Mouse (Mus musculus) heart, embryonic 14.5 days (tissue): ENCODE results near the gene Rph3al. TPM values are rescaled to one million over a fixed set of nuclear protein-coding genes. Genes with fewer than 3 reads are reported as not detected.
A peak's percentile ranks its signal among the peaks of the same experiment; 100 is the strongest.

Experiments used
- ATAC-seq: fragments of 200-750 bp; cut with Nextera tagmentation; 2 replicates; pipeline ENCODE4 v1.8.0; 2017; ENCODE audit warnings: low read depth, moderate TSS enrichment; ENCODE audit not compliant: insufficient number of reproducible peaks, insufficient read depth, low FRiP score
- H3K27ac ChIP-seq, 2 experiments: fragments of 200-500 bp in 1 of 2; fragments of 300-500 bp in 1 of 2; sonication (generic) in 1 of 2; replicated peaks in 1 of 2; 2 replicates each; pipeline ENCODE4 v1.5.1; 2012 to 2014; ENCODE audit warnings: low read depth in 2 of 2, low read length in 2 of 2, control low read depth in 1 of 2, mild to moderate bottlenecking in 1 of 2, mixed read lengths in 1 of 2; ENCODE audit not compliant: control insufficient read depth in 1 of 2, insufficient read depth in 1 of 2
- H3K27me3 ChIP-seq: fragments of 300-500 bp; sonication (generic); 2 replicates; pipeline ENCODE4 v1.6.1; 2014; ENCODE audit warnings: mild to moderate bottlenecking, low read length, control low read depth; ENCODE audit not compliant: control insufficient read depth, insufficient read depth
- H3K36me3 ChIP-seq: fragments of 300-500 bp; sonication (generic); 2 replicates; pipeline ENCODE4 v1.6.1; 2014; ENCODE audit warnings: mild to moderate bottlenecking, control low read depth, low read length, mixed read lengths; ENCODE audit not compliant: control insufficient read depth, insufficient read depth
- H3K4me1 ChIP-seq, 2 experiments: fragments of 200-500 bp in 1 of 2; fragments of 300-500 bp in 1 of 2; sonication (generic) in 1 of 2; 2 replicates each; pipeline ENCODE4 v1.6.1; 2012 to 2014; ENCODE audit warnings: low read length in 2 of 2, control low read depth in 1 of 2, mixed read lengths in 1 of 2; ENCODE audit not compliant: control insufficient read depth in 2 of 2, insufficient read depth in 2 of 2
- H3K4me2 ChIP-seq: fragments of 300-500 bp; sonication (generic); 2 replicates; pipeline ENCODE4 v1.6.1; 2014; ENCODE audit warnings: mild to moderate bottlenecking, low read length
- H3K4me3 ChIP-seq, 2 experiments: fragments of 200-500 bp in 1 of 2; fragments of 300-500 bp in 1 of 2; sonication (generic) in 1 of 2; 2 replicates each; pipeline ENCODE4 v1.5.1; 2012 to 2014; ENCODE audit warnings: low read length in 2 of 2, mild to moderate bottlenecking in 2 of 2, control low read depth in 1 of 2, low read depth in 1 of 2, moderate library complexity in 1 of 2; ENCODE audit not compliant: control insufficient read depth in 1 of 2, insufficient read depth in 1 of 2
- H3K9ac ChIP-seq: fragments of 300-500 bp; sonication (generic); 2 replicates; pipeline ENCODE4 v1.6.1; 2014; ENCODE audit warnings: mild to moderate bottlenecking, low read length
- H3K9me3 ChIP-seq: fragments of 300-500 bp; sonication (generic); 2 replicates; pipeline ENCODE4 v1.6.1; 2016; ENCODE audit warnings: low read length, control low read depth; ENCODE audit not compliant: control insufficient read depth
- WGBS: fragments of 180-500 bp; shearing (Covaris S2); extraction: QIAGEN DNeasy Blood & Tissue Kit; methylation state at CpG from one replicate; pipeline ENCODE4 v1.1.7; 2014; 5-methylcytosine and 5-hydroxymethylcytosine counted together
- polyA plus RNA-seq: library from polyadenylated mRNA; unstranded; fragments of >200 nt; fragmentation: Nextera tagmentation; extraction: Ambion mirVana; gene quantifications from 2 replicates; pipeline ENCODE4 v1.2.1, GENCODE M21; 2014

Gene Rph3al
- polyA plus RNA-seq, 1 experiment from 2014 or later: 7.3 TPM

DNA sequence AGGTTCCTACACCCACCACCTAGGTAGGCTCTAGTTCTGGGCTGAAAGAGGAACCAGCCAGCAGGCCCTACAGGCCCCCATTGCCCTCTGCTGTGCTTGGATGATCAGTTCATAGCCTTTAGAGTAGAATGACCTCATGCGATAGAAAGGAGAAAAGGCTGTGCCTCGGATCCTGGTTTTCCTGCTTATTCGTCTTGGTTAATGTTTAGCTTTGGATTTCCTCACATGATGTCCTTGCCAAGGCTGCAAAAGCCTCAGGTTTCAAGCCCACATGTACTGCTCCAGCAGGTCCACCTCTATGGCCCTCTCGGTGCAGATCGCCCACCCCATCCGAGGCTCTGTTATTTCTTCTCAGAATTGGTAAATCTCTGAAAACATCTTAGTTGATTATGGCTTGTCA, 33.2 kb downstream of the Rph3al start:
- H3K9me3 ChIP-seq: 0 out of 2 replicates have a peak, but pooled peaks cover 2% of the 10 kb centered on the region
- WGBS: 75% methylated on average over 6 of the region's 6 CpGs
- H3K27me3 ChIP-seq: no peaks in the 10 kb centered on the region
- H3K36me3 ChIP-seq: 0 out of 2 replicates have a peak, but pooled peaks cover 5% of the 10 kb centered on the region
- no peak overlapping the region for H3K4me3 ChIP-seq
- no peak overlapping the region for H3K9ac ChIP-seq
- H3K27ac ChIP-seq: no peak overlapping the region
- H3K4me2 ChIP-seq: no peak overlapping the region
- ATAC-seq: no peak
- H3K4me1 ChIP-seq: peaks cover 6% of the 10 kb centered on the region in 2 experiments; a peak in 3 of 4 replicates

DNA sequence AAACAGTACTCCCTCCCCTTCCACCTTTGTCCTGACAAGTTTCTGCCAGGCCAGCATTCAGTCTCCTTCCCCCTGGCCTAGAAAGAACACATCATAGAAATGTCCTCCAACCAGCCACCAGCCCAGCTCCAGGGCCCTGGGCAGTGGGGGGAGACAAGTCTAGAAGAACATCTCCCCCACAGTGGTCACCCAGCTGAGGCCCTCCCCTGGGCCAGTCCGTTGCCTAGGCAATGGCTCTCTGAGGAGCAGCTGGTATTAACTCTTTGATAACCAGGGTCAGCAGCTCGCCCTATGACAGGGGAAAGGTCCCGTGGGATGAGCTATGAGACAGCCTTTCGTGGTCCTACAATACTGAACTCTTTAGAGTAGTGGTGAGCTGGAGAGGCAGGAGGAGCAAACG, 33.7 kb downstream of the Rph3al start:
- no peak overlapping the region for H3K4me2 ChIP-seq
- H3K9me3 ChIP-seq: 0 out of 2 replicates have a peak, but pooled peaks cover 2% of the 10 kb centered on the region
- H3K27me3 ChIP-seq: no peaks in the 10 kb centered on the region
- 0 out of 2 replicates have a peak, but pooled peaks cover 5% of the 10 kb centered on the region for H3K36me3 ChIP-seq
- peaks cover 6% of the 10 kb centered on the region in 2 experiments; a peak in 3 of 4 replicates for H3K4me1 ChIP-seq
- no peak for ATAC-seq
- H3K27ac ChIP-seq: no peak overlapping the region
- H3K4me3 ChIP-seq: no peak overlapping the region
- WGBS: 49% methylated on average over 5 of the region's 5 CpGs
- 0 out of 2 replicates have a peak overlapping the region, but pooled peaks have one; percentile 3 for H3K9ac ChIP-seq

DNA sequence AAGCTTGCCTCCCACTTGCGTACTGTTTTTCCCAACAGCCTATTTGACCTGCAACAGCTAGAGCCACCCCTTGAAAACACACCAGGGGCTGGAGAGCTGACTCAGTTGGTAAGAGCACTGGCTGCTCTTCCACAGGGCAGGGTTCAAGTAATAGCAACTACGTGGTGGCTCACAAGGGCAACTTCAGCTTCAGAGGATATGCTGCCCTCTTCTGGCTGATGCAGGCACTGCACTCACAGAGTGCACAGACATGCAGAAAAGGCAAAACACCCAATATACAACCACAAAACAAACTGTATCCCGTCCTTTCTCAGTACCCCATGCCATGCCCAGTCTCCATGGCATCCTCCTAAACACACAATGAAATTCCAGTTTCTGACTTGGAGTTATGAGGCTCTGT, 34.7 kb downstream of the Rph3al start:
- WGBS: 78% methylated on average over 3 of the region's 3 CpGs
- no peak for ATAC-seq
- H3K4me1 ChIP-seq: peaks cover 6% of the 10 kb centered on the region in 2 experiments; a peak in 3 of 4 replicates
- no peak overlapping the region for H3K4me2 ChIP-seq
- no peak overlapping the region for H3K9ac ChIP-seq
- H3K27ac ChIP-seq: no peak overlapping the region
- H3K36me3 ChIP-seq: 0 out of 2 replicates have a peak, but pooled peaks cover 5% of the 10 kb centered on the region
- H3K4me3 ChIP-seq: no peak overlapping the region
- H3K27me3 ChIP-seq: no peaks in the 10 kb centered on the region
- H3K9me3 ChIP-seq: 0 out of 2 replicates have a peak, but pooled peaks cover 2% of the 10 kb centered on the region

DNA sequence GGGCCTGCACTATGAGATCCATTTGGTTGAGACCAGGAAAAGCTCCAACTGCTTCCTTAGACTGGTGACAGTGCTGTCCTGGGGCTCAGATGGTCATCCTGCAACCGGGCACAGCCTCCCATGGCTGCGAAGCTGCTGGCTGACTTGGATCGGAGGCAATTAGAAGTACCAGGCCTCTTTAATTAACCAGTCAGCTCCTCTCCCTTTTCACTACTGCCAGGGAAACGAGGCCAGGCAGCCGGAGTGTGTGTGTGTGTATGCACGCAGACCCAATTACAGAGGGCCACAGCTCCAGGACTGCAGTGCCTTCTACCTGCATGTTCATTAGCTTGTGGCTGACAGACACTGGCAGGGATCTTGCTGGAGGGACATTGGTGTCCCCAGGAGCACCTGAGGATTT, 36.9 kb downstream of the Rph3al start:
- peaks cover 6% of the 10 kb centered on the region in 2 experiments; a peak in 3 of 4 replicates for H3K4me1 ChIP-seq
- H3K9me3 ChIP-seq: 0 out of 2 replicates have a peak, but pooled peaks cover 2% of the 10 kb centered on the region
- no peak overlapping the region for H3K4me3 ChIP-seq
- H3K4me2 ChIP-seq: no peak overlapping the region
- no peak overlapping the region for H3K27ac ChIP-seq
- H3K9ac ChIP-seq: no peak overlapping the region
- no peaks in the 10 kb centered on the region for H3K27me3 ChIP-seq
- no peak for ATAC-seq
- 86% methylated on average over 6 of the region's 6 CpGs for WGBS
- H3K36me3 ChIP-seq: 0 out of 2 replicates have a peak, but pooled peaks cover 5% of the 10 kb centered on the region

DNA sequence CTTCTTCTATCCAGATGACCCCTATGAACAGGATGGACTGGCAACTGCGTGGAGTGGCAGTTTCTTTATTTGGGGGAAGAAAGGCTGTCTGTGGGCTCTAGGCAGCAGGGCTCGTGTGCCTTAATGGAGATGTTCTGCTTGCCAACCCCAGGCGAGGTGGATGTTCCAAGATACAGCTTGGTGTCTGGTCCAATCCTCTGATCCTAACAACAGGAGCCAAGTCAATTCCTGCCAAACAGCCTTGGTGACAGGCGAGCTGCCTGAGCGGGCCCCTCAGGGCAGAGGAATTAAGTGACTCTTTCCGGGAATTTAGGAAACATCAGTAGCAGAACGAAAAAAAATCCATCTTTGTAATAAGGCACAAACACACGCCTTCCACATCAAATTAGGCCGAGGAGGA, 38.6 kb downstream of the Rph3al start:
- no peak for ATAC-seq
- H3K27me3 ChIP-seq: no peaks in the 10 kb centered on the region
- 0 out of 2 replicates have a peak, but pooled peaks cover 2% of the 10 kb centered on the region for H3K9me3 ChIP-seq

DNA sequence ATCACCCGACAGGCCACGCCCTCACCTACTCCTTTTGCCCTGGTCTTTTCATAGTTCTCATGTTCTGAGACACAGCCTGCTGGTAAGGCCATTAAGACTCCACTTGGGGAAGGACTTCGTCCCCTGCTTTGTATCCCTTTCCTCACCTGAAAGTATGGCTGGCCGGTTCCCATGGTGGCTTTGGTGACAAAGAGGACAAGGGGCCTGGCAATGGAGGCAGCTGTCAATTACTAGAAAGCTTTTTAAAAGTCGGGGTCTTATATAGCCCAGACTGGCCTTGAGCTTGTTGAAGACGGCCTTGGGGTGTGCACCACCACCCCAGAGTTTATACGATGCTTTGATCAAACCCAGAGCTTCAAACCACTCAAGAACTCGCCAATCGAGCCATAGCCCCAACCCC, 39.7 kb downstream of the Rph3al start:
- no peak overlapping the region for H3K27ac ChIP-seq
- 0 out of 2 replicates have a peak, but pooled peaks cover 2% of the 10 kb centered on the region for H3K9me3 ChIP-seq
- no peak for ATAC-seq
- H3K9ac ChIP-seq: no peak overlapping the region
- H3K4me2 ChIP-seq: no peak overlapping the region
- 89% methylated on average over 9 of the region's 9 CpGs for WGBS
- no peak overlapping the region for H3K4me3 ChIP-seq
- no peaks in the 10 kb centered on the region; a peak in 1 of 4 replicates for H3K4me1 ChIP-seq
- no peaks in the 10 kb centered on the region for H3K27me3 ChIP-seq
- H3K36me3 ChIP-seq: no peaks in the 10 kb centered on the region

More for the DNA sequence above, 38.6 kb downstream of the Rph3al start:
- Histone ChIP-seq H3K4me1 (peaks cover 3 to 4% of the 10 kb centered on the region in 2 experiments; a peak in 3 of 4 replicates), H3K9ac (no peak overlapping the region), H3K36me3 (no peaks in the 10 kb centered on the region), H3K27ac (no peak overlapping the region), H3K4me2 (no peak overlapping the region), H3K4me3 (no peak overlapping the region)
- 73% methylated on average over 9 of the region's 9 CpGs for WGBS

DNA sequence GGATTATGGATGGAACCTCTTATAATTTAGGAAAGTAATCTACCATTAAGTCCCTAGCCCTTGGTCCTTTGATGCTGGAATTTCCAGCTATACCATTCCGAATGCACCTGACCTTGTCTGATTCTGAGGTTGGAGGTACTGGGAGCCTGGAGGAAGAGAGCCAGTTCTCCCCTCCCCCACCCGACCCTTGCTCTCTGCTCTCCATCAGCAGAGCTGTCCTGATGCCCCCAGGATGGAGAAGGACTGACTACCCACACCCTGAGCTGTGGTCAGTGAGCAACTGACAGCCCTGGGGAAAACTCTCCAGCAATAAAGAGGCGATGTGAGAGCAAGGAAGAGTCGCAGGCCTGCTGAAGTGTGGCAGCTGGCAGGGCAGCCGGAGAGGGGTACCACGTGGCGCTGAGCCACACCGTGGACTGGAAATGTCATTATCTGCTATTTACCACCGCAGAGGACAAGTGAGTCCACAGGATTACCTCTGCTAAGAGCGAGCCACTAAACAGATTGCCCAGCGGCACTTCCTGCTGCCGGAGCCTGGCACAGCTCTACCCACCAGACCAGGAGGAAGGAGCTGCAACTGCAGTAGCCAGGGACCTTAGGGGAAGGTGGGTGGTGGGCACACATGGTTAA, 43.3 kb downstream of the Rph3al start:
- no peak for ATAC-seq
- 72% methylated on average over 12 of the region's 12 CpGs for WGBS

More for the DNA sequence above, 43.3 kb downstream of the Rph3al start:
- no peaks in the 10 kb centered on the region; a peak in 1 of 4 replicates for H3K4me1 ChIP-seq
- H3K27ac ChIP-seq: no peak overlapping the region
- H3K9ac ChIP-seq: no peak overlapping the region
- H3K36me3 ChIP-seq: no peaks in the 10 kb centered on the region
- no peaks in the 10 kb centered on the region for H3K27me3 ChIP-seq
- H3K4me3 ChIP-seq: no peak overlapping the region
- no peaks in the 10 kb centered on the region for H3K9me3 ChIP-seq
- no peak overlapping the region for H3K4me2 ChIP-seq
